Comparison of ENCODE assay signal across 8 mouse cellular contexts in genomic region chr2:128078859-128079258, GRCm38 (mm10). TPM values are rescaled to one million over a fixed set of nuclear protein-coding genes. Genes with fewer than 3 reads are reported as not detected.
A peak's percentile ranks its signal among the peaks of the same experiment; 100 is the strongest.
DNase-seq lines count a peak whose midpoint lies in the region; ATAC-seq lines count a peak whose summit lies in the region.

No protein-coding gene starts in this region.

- DNase-seq in adrenal gland, postnatal 14 days = peak; percentile 24
- no peak for DNase-seq in adrenal gland, postnatal 36 days
- peak; percentile 9 for DNase-seq in ovary, postnatal 14 days (ENCODE audit: low spot score)
- no peak for DNase-seq in ovary, adult 18-20 months (ENCODE audit: low spot score)
- DNase-seq in hindbrain, embryonic 14.5 days (ENCODE audit: low spot score) = peak; percentile 61
- DNase-seq in c-Kit-positive CD71-positive TER-119-positive erythroid progenitor cells, embryonic 14.5 days (ENCODE audit: low spot score) = no peak
- DNase-seq in left cerebral cortex, postnatal 36 days (ENCODE audit: low spot score in 2 of 2) = no peak

- H3K4me3 ChIP-seq in hindbrain, embryonic 14.5 days (replicated peaks; ENCODE audit: low read length) = no peak overlapping the region
- H3K4me3 ChIP-seq in midbrain, embryonic 15.5 days = no peak overlapping the region

- H3K9me3 ChIP-seq in hindbrain, embryonic 14.5 days (ENCODE audit: control insufficient read depth, low read length) = no peaks in the 10 kb centered on the region
- no peaks in the 10 kb centered on the region for H3K9me3 ChIP-seq in midbrain, embryonic 15.5 days

- WGBS in hindbrain, embryonic 14.5 days = 45% methylated on average over 5 of the region's 5 CpGs
- 37% methylated on average over 5 of the region's 5 CpGs for WGBS in midbrain, embryonic 15.5 days

- H3K27me3 ChIP-seq in hindbrain, embryonic 14.5 days (ENCODE audit: control insufficient read depth, insufficient read depth, low read length) = no peaks in the 10 kb centered on the region
- H3K27me3 ChIP-seq in midbrain, embryonic 15.5 days (replicated peaks) = no peaks in the 10 kb centered on the region

- no peaks in the 10 kb centered on the region for H3K36me3 ChIP-seq in hindbrain, embryonic 14.5 days (replicated peaks; ENCODE audit: control insufficient read depth, insufficient read depth)
- H3K36me3 ChIP-seq in midbrain, embryonic 15.5 days (replicated peaks) = no peaks in the 10 kb centered on the region

- peaks cover 10% of the 10 kb centered on the region; the same call in 1 of the 2 replicates for H3K4me1 ChIP-seq in hindbrain, embryonic 14.5 days (replicated peaks; ENCODE audit: control insufficient read depth, insufficient read depth, low read length)
- peaks cover 9% of the 10 kb centered on the region for H3K4me1 ChIP-seq in midbrain, embryonic 15.5 days

- H3K4me2 ChIP-seq in hindbrain, embryonic 14.5 days (replicated peaks) = peak overlapping the region; percentile 26
- H3K4me2 ChIP-seq in midbrain, embryonic 15.5 days = peak overlapping the region; percentile 22

- H3K9ac ChIP-seq in hindbrain, embryonic 14.5 days = no peak overlapping the region
- H3K9ac ChIP-seq in midbrain, embryonic 15.5 days = no peak overlapping the region

- ATAC-seq in hindbrain, embryonic 14.5 days (ENCODE audit: low FRiP score) = peak; percentile 59; the same call in 1 of the 2 replicates
- peak; percentile 83 for ATAC-seq in midbrain, embryonic 15.5 days (replicated peaks)

- intact Hi-C loops in left cerebral cortex, postnatal 36 days (cut with DNase I) = no loop called here

- peak overlapping the region; percentile 28 for H3K27ac ChIP-seq in hindbrain, embryonic 14.5 days
- H3K27ac ChIP-seq in midbrain, embryonic 15.5 days = peak overlapping the region; percentile 61

RNA-seq across cellular contexts. Expression of gene Bcl2l11, which starts 47.0 kb away (rescaled TPM):
- total RNA-seq in adrenal gland, postnatal 14 days (2021) = 27.0 and 34.8 TPM in 2 replicates
- total RNA-seq in adrenal gland, postnatal 36 days (2021) = 10 to 100 TPM; 28.0 to 51.3 TPM
- 12.2 and 12.9 TPM in 2 replicates for polyA plus RNA-seq in hindbrain, embryonic 14.5 days (2014; fragmentation: Nextera tagmentation; extraction: Ambion mirVana)
- polyA plus RNA-seq in midbrain, embryonic 15.5 days (2015; fragmentation: Nextera tagmentation; extraction: Ambion mirVana) = 11.8 and 12.0 TPM in 2 replicates
- 1 to 10 TPM; 6.2 to 7.1 TPM for total RNA-seq in left cerebral cortex, postnatal 36 days (2021)

Comparison
In these comparisons a context has a peak if more than half of its experiments do, and no peak if none do; other contexts are left out.
1. DNase-seq: peak in adrenal gland, postnatal 14 days (single experiment), ovary, postnatal 14 days (single experiment) and hindbrain, embryonic 14.5 days (single experiment); none in adrenal gland, postnatal 36 days (0 of 2), ovary, adult 18-20 months (single experiment), c-Kit-positive CD71-positive TER-119-positive erythroid progenitor cells, embryonic 14.5 days (single experiment) and left cerebral cortex, postnatal 36 days (0 of 2).